Mouse (Mus musculus) stomach, embryonic 16.5 days (tissue): ENCODE data around the gene Ugcg. TPM values are rescaled to one million over a fixed set of nuclear protein-coding genes. Genes with fewer than 3 reads are reported as not detected.

ENCODE experiments used
- ATAC-seq: fragments of 200-750 bp; cut with Nextera tagmentation; 2 replicates; pipeline ENCODE4 v1.8.0; 2017; ENCODE audit warnings: moderate number of reproducible peaks, moderate TSS enrichment; ENCODE audit not compliant: insufficient read depth, low FRiP score
- H3K27ac ChIP-seq: fragments of 300-500 bp; sonication (generic); 2 replicates; pipeline ENCODE4 v1.5.1; 2014; ENCODE audit warnings: low read length
- H3K27me3 ChIP-seq: fragments of 300-500 bp; sonication (generic); 2 replicates; pipeline ENCODE4 v1.6.1; 2014; ENCODE audit warnings: low read length, control low read depth, mixed read lengths; ENCODE audit not compliant: control insufficient read depth, insufficient read depth
- H3K36me3 ChIP-seq: fragments of 300-500 bp; sonication (generic); 2 replicates; pipeline ENCODE4 v1.6.1; 2014; ENCODE audit warnings: low read length; ENCODE audit not compliant: control insufficient read depth, insufficient read depth
- H3K4me1 ChIP-seq: fragments of 300-500 bp; sonication (generic); 2 replicates; pipeline ENCODE4 v1.6.1; 2014; ENCODE audit warnings: low read length, control low read depth, mixed read lengths; ENCODE audit not compliant: control insufficient read depth, insufficient read depth
- H3K4me2 ChIP-seq: fragments of 300-500 bp; sonication (generic); 2 replicates; pipeline ENCODE4 v1.6.1; 2014; ENCODE audit warnings: low read depth, low read length, mixed read lengths
- H3K4me3 ChIP-seq: fragments of 300-500 bp; sonication (generic); replicated peaks from 2 replicates; pipeline ENCODE4 v1.5.1; 2014; ENCODE audit warnings: mild to moderate bottlenecking, low read length
- H3K9ac ChIP-seq: fragments of 300-500 bp; sonication (generic); 2 replicates; pipeline ENCODE4 v1.6.1; 2014; ENCODE audit warnings: low read length
- H3K9me3 ChIP-seq: fragments of 300-500 bp; sonication (generic); replicated peaks from 2 replicates; pipeline ENCODE4 v1.6.1; 2016; ENCODE audit warnings: low read length, control low read depth; ENCODE audit not compliant: control insufficient read depth
- WGBS: fragments of 180-500 bp; shearing (Covaris S2); extraction: QIAGEN DNeasy Blood & Tissue Kit; methylation state at CpG from one replicate; pipeline ENCODE4 v1.1.7; 2014; 5-methylcytosine and 5-hydroxymethylcytosine counted together
- polyA plus RNA-seq: library from polyadenylated mRNA; unstranded; fragments of >200 nt; fragmentation: Nextera tagmentation; extraction: Ambion mirVana; gene quantifications from 2 replicates; pipeline ENCODE4 v1.2.1, GENCODE M21; 2015

Gene Ugcg
- polyA plus RNA-seq, 1 experiment from 2014 or later: 9.7 TPM

GRCm38 (mm10) chr4:59264611-59265095 is 75.6 kb downstream of the Ugcg start:
- H3K4me1 ChIP-seq: no peaks in the 10 kb centered on the region
- no peak overlapping the region for H3K27ac ChIP-seq
- H3K27me3 ChIP-seq: no peaks in the 10 kb centered on the region
- H3K36me3 ChIP-seq: no peaks in the 10 kb centered on the region
- WGBS: 66% methylated on average over 7 of the region's 7 CpGs
- H3K9me3 ChIP-seq: no peaks in the 10 kb centered on the region
- ATAC-seq: no peak
- no peak overlapping the region for H3K4me3 ChIP-seq
- no peak overlapping the region for H3K4me2 ChIP-seq
- no peak overlapping the region for H3K9ac ChIP-seq

DNA sequence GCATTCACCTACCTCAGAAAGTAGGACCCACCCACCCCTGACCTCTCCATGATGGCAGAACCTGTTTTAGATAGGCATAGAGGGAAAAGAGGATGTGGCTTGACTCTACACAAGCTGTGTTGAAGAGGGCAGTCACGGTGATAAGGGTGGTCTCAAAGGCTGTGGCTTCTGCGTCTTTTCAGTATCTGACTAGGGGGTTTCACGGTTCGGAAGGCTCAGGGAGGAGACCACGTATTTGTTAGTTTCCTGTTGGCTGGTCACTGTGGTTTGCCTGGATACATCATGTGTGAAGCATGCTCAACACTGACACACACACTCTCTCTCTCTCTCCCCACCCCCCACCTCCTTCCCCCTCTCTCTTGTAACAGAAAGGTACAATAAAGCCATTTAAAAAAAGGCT is 76.1 kb downstream of the Ugcg start:
- Histone ChIP-seq H3K9ac (no peak overlapping the region), H3K4me1 (no peaks in the 10 kb centered on the region), H3K27me3 (no peaks in the 10 kb centered on the region), H3K27ac (no peak overlapping the region), H3K4me2 (no peak overlapping the region), H3K4me3 (no peak overlapping the region), H3K9me3 (no peaks in the 10 kb centered on the region), H3K36me3 (no peaks in the 10 kb centered on the region)
- no peak for ATAC-seq
- WGBS: 84% methylated on average over 5 of the region's 5 CpGs

GRCm38 (mm10) chr4:59265631-59266030 is 76.6 kb downstream of the Ugcg start:
- no peaks in the 10 kb centered on the region for H3K9me3 ChIP-seq
- H3K36me3 ChIP-seq: no peaks in the 10 kb centered on the region
- ATAC-seq: no peak
- H3K4me2 ChIP-seq: no peak overlapping the region
- no peak overlapping the region for H3K4me3 ChIP-seq
- no peak overlapping the region for H3K9ac ChIP-seq
- no peak overlapping the region for H3K27ac ChIP-seq
- H3K27me3 ChIP-seq: no peaks in the 10 kb centered on the region
- 85% methylated on average over 5 of the region's 5 CpGs for WGBS
- H3K4me1 ChIP-seq: no peaks in the 10 kb centered on the region

Other genes with a start within 250 kb of the Ugcg start
- gene Zkscan16, start 245.6 kb upstream of the Ugcg start, polyA plus RNA-seq: 0.62 and 0.84 TPM in 2 replicates
- gene Ptgr1, start 202.1 kb upstream of the Ugcg start, polyA plus RNA-seq: 105 and 120 TPM in 2 replicates
- 8.3 and 8.7 TPM in 2 replicates for gene Dnajc25, start 194.2 kb upstream of the Ugcg start, polyA plus RNA-seq
- gene Gm20503, start 186.0 kb upstream of the Ugcg start, polyA plus RNA-seq: 7.3 and 9.1 TPM in 2 replicates
- 127 and 147 TPM in 2 replicates for gene Gng10, start 154.2 kb upstream of the Ugcg start, polyA plus RNA-seq
- 0.15 and 0.19 TPM in 2 replicates for gene AI481877, start 50.3 kb upstream of the Ugcg start, polyA plus RNA-seq
- gene Susd1, start 249.4 kb downstream of the Ugcg start, polyA plus RNA-seq: 8.3 and 11.8 TPM in 2 replicates